Mouse (Mus musculus): Measurements from ENCODE around the gene Ror1. TPM values are rescaled to one million over a fixed set of nuclear protein-coding genes. Genes with fewer than 3 reads are reported as not detected.

Ror1 gene
- polyA plus RNA-seq, 1 experiment from 2014 or later = 15.8 TPM

DNA sequence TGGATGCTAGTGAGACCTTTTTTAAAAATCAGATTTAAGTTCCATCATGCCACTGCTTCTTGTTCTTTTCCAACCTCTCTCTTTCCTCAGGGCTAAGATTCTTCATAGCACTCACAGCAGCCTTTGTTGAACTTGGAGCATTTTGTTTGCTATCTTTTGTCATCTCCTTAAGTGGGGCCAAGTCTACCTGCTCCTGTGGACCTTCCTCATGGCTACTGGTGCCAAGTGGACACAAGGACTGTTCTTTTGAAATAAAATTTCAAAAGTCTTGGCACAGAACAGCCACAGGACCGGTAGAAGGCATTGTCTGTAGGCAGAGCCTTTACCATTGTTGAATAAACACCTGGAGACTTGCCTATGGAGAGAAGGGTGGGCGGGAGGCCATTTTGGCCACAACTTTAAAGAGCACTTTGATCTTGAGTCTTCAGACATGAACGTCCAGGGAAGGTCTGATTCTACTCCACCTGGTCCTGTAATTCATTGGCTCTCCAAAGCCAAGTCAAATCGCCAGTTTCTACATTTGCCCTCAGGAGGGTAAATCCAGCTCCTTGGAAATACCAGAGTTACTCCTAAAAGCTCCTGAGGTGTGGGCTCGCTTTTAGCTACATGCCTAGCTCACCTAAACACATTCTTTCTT, 195.5 kb downstream of the Ror1 start:
- WGBS = 66% methylated on average over 5 of the region's 5 CpGs

GRCm38 (mm10) chr4:100297678-100298077, 202.1 kb downstream of the Ror1 start:
- no peaks in the 10 kb centered on the region for H3K9me3 ChIP-seq
- peaks cover 15% of the 10 kb centered on the region for H3K4me1 ChIP-seq
- H3K27me3 ChIP-seq = no peaks in the 10 kb centered on the region
- H3K27ac ChIP-seq = no peak overlapping the region
- ATAC-seq (ENCODE audit: borderline replicate concordance, extremely low read depth, low FRiP score, low TSS enrichment) = no peak; the same call in 1 of the 2 replicates
- H3K9ac ChIP-seq = no peak overlapping the region
- WGBS = 46% methylated on average over 6 of the region's 6 CpGs
- no peak overlapping the region for H3K4me3 ChIP-seq
- no peak overlapping the region for H3K4me2 ChIP-seq
- H3K36me3 ChIP-seq = no peaks in the 10 kb centered on the region

More for the DNA sequence above, 195.5 kb downstream of the Ror1 start:
- no peak for ATAC-seq (ENCODE audit: borderline replicate concordance, extremely low read depth, low FRiP score, low TSS enrichment)
- Histone ChIP-seq H3K4me2 (no peak overlapping the region), H3K9me3 (no peaks in the 10 kb centered on the region), H3K36me3 (no peaks in the 10 kb centered on the region), H3K4me1 (peaks cover 3% of the 10 kb centered on the region; the same call in 1 of the 2 replicates), H3K27me3 (no peaks in the 10 kb centered on the region), H3K9ac (no peak overlapping the region), H3K27ac (no peak overlapping the region), H3K4me3 (no peak overlapping the region)

DNA sequence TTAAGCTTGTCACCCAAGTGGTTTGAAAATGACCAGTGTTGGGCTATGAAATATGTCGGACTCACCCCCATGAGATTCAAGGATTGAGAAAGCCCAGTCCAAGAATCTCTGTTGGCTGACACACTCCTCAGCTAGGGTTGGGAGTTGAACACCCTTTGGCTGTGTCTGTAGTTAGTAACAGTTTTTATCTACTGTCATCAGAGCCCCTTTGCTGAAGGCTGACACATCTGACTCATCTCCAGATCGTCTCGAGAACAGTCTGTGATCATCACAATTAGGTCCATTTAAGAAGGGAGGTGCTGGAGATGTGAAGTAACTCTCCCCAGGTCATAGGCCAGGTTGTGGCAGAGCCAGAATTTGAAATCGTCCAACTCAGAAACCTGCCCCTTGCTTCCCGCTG, 203.0 kb downstream of the Ror1 start:
- no peaks in the 10 kb centered on the region for H3K27me3 ChIP-seq
- no peak overlapping the region for H3K27ac ChIP-seq
- peaks cover 15% of the 10 kb centered on the region for H3K4me1 ChIP-seq
- no peaks in the 10 kb centered on the region for H3K9me3 ChIP-seq
- no peak overlapping the region for H3K4me2 ChIP-seq
- WGBS = 75% methylated on average over 5 of the region's 5 CpGs
- no peak overlapping the region for H3K9ac ChIP-seq
- no peak overlapping the region for H3K4me3 ChIP-seq
- no peaks in the 10 kb centered on the region for H3K36me3 ChIP-seq
- ATAC-seq (ENCODE audit: borderline replicate concordance, extremely low read depth, low FRiP score, low TSS enrichment) = no peak

DNA sequence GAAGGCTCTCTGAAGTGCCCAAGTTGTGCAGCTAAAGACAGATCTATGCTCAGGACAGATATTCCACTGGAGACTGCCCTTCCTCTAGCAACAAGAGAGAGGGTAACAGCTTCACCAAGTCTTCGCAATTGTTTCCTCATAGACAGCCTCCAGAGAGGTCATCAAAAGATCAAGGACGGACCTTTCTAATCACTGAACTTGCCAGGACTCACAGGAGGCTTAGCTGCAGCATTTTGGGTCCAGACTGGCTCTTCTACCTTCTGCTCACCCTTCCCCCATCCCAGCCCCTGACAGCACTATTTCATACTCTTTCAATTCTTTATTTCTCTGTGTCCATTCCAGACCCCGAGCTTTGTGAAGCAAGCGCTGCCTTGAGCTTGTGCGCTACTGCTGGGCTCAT, 204.6 kb downstream of the Ror1 start:
- Histone ChIP-seq H3K27ac (no peak overlapping the region), H3K9ac (no peak overlapping the region), H3K4me3 (no peak overlapping the region), H3K4me2 (no peak overlapping the region), H3K27me3 (no peaks in the 10 kb centered on the region), H3K4me1 (peaks cover 15% of the 10 kb centered on the region), H3K9me3 (no peaks in the 10 kb centered on the region), H3K36me3 (no peaks in the 10 kb centered on the region)
- 56% methylated on average over 5 of the region's 5 CpGs for WGBS
- no peak for ATAC-seq (ENCODE audit: borderline replicate concordance, extremely low read depth, low FRiP score, low TSS enrichment)

DNA sequence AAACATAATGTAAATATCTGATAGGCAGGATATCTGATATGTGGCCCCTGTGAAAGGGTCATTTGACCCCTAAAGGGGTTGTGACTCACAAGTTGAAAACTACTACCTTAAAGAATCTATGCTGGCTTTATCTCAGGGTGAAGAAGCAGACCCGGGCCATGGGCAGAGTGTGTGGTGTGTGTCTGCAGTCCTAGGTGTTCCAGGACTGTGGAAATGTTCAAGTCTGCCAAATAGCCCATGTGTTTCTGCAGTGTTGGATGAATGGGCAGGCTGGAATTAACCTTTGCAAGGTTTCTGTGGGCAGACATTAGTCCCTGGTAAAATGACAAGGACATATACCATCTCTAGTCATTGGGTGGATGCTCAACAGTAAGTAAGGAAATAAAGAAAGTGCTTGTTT, 205.8 kb downstream of the Ror1 start:
- H3K27ac ChIP-seq = no peak overlapping the region

DNA sequence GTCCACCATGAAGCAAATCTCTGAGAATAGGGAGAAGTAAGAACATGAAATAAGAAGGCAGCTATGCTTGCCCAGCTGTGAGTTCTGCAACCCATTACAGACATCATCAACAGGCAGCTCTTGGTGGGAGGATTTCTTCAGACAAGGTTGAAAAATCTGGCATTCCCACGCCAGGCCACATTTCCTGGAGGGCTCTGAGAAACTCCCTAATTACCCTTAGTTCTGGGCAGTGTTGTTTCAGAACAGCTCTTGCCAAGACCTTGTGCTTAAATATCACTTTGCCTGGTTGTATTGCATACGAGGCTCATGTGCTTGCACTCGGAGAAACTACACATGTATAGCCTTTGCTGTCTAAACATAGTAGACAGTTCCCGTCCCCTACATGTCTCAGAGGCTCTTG, 211.8 kb downstream of the Ror1 start:
- no peaks in the 10 kb centered on the region for H3K36me3 ChIP-seq
- ATAC-seq (ENCODE audit: borderline replicate concordance, extremely low read depth, low FRiP score, low TSS enrichment) = no peak
- no peaks in the 10 kb centered on the region for H3K9me3 ChIP-seq
- H3K27ac ChIP-seq = no peak overlapping the region
- no peak overlapping the region for H3K4me3 ChIP-seq
- H3K9ac ChIP-seq = no peak overlapping the region
- no peak overlapping the region for H3K4me2 ChIP-seq
- H3K27me3 ChIP-seq = no peaks in the 10 kb centered on the region
- H3K4me1 ChIP-seq = peaks cover 5% of the 10 kb centered on the region; the same call in 1 of the 2 replicates
- WGBS = 49% methylated on average over 4 of the region's 4 CpGs

More for the DNA sequence above, 205.8 kb downstream of the Ror1 start:
- no peak overlapping the region for H3K9ac ChIP-seq
- no peak for ATAC-seq (ENCODE audit: borderline replicate concordance, extremely low read depth, low FRiP score, low TSS enrichment)
- peaks cover 15% of the 10 kb centered on the region for H3K4me1 ChIP-seq
- H3K36me3 ChIP-seq = no peaks in the 10 kb centered on the region
- H3K27me3 ChIP-seq = no peaks in the 10 kb centered on the region
- H3K9me3 ChIP-seq = no peaks in the 10 kb centered on the region
- no peak overlapping the region for H3K4me3 ChIP-seq
- no peak overlapping the region for H3K4me2 ChIP-seq
- WGBS = 59% methylated on average over 1 of the region's 1 CpGs

DNA sequence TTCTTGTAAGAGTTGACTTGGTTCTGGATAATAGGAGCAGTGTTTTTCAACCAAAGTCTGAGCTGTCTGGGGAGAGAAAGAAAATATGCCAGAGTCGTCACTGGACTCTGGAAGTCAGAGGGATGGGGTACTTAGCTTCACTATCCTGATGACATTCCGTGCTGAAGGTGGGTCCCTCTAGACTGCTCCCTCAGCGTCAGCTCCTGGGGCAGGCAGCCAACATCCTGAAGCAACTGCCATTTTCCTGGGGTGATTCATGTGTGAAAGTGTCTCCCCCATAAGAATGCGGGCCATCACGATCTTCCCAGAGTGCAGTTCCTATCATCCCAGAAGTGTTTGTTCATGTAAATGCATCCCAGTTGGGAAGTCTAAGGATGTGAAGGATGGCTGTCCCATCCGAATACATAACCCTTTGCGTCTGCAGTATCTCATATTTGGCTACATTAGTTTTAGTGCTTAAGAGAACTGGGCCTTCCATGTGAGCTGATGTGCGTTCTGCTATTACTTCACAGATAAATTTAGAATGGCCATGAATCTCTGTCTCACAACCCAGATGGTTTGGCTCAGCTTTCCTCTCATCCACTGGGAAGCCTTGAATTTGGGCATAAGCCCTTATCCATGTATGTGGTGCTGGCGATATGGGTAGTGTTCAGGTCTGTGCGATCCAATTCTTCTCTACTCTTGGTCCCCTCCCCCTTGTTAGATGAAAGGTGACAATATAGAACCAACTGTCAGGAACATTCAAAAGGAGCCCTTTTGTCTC, 216.4 kb downstream of the Ror1 start:
- no peaks in the 10 kb centered on the region for H3K9me3 ChIP-seq
- ATAC-seq (ENCODE audit: borderline replicate concordance, extremely low read depth, low FRiP score, low TSS enrichment) = no peak
- H3K27ac ChIP-seq = no peak overlapping the region
- H3K36me3 ChIP-seq = no peaks in the 10 kb centered on the region
- H3K4me2 ChIP-seq = no peak overlapping the region
- H3K27me3 ChIP-seq = no peaks in the 10 kb centered on the region
- WGBS = 53% methylated on average over 10 of the region's 10 CpGs
- peaks cover 21% of the 10 kb centered on the region for H3K4me1 ChIP-seq
- H3K4me3 ChIP-seq = no peak overlapping the region
- no peak overlapping the region for H3K9ac ChIP-seq

DNA sequence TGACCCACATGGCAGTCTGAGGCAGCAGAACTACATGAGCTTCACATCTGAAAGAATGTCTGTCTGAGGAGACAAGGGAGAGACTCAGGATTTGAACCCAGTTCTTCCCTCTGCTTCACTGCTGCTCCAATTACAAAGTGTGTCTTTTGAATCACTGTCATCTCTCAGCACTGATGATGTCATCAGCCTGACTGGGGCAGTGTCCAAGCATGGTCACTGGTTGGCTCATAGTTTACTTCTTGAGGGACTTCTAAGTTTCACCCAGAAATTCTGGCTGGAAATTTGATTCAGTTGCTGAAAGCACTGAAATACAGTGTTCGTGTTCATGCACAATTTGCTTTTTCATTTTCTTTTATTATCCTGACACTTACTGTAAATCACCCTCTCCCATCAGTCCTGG, 219.5 kb downstream of the Ror1 start:
- Histone ChIP-seq H3K4me2 (no peak overlapping the region), H3K9ac (no peak overlapping the region), H3K4me1 (peaks cover 21% of the 10 kb centered on the region), H3K36me3 (no peaks in the 10 kb centered on the region), H3K4me3 (no peak overlapping the region), H3K9me3 (no peaks in the 10 kb centered on the region), H3K27ac (no peak overlapping the region), H3K27me3 (no peaks in the 10 kb centered on the region)
- ATAC-seq (ENCODE audit: borderline replicate concordance, extremely low read depth, low FRiP score, low TSS enrichment) = peak; percentile 55; the same call in 1 of the 2 replicates
- 26% methylated on average over 1 of the region's 1 CpGs for WGBS

DNA sequence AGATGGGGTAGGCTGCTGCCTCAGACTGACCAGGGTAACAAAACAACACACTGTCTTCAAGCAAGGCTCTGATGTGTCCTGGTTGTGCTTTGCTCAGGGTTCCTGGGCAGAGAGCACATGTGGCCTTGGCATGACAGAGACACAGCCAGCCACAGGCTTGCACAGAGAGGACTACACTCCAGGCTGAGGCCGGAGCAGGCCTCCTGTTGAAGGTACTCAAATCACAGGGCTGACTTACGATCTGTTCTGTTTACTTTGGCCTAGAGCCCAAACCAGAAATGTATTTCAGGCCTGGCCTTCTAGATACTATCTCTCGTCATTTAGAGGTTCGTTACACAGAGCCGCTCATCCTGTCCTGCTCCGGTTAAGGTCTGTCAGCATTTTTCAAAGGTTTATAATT, 226.2 kb downstream of the Ror1 start:
- H3K9me3 ChIP-seq = no peaks in the 10 kb centered on the region
- no peak overlapping the region for H3K4me2 ChIP-seq
- no peaks in the 10 kb centered on the region for H3K27me3 ChIP-seq
- no peak overlapping the region for H3K9ac ChIP-seq
- no peak overlapping the region for H3K4me3 ChIP-seq
- peak overlapping the region; percentile 68 for H3K27ac ChIP-seq
- ATAC-seq (ENCODE audit: borderline replicate concordance, extremely low read depth, low FRiP score, low TSS enrichment) = peak; percentile 74
- WGBS = 5% methylated on average over 6 of the region's 6 CpGs
- no peaks in the 10 kb centered on the region for H3K36me3 ChIP-seq
- peaks cover 33% of the 10 kb centered on the region for H3K4me1 ChIP-seq

GRCm38 (mm10) chr4:100324719-100325515, 229.3 kb downstream of the Ror1 start:
- 42% methylated on average over 14 of the region's 14 CpGs for WGBS
- peaks cover 39% of the 10 kb centered on the region for H3K4me1 ChIP-seq
- peak; percentile 31; the same call in 1 of the 2 replicates for ATAC-seq (ENCODE audit: borderline replicate concordance, extremely low read depth, low FRiP score, low TSS enrichment)

DNA sequence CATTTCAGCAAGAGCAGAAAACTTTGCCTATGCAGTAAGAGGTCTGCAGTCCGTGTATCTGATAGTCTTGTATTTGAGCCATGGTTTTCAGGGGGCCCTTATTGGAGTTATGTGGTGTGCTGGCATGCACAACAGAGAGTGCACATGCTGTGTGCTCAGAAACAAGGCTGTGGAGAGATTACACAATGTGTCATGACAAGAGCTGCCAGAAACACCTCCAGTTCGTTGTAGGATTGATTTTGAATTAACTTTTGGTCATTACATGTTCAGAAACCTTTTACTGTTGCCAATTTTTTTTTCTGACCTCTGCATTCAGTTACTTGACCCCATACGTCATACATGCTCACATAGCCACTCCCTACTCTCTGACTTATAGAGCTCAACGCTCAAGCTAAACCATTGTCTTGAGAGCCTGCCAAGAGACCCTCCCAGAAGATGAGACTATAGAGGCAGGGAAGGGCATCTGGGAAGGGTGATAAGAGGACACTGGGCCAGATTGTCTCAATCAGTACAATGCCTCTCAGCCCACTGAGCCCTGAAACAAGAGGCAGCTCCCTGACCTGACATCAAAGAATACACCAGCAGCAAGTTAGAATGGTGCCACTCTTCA, 232.9 kb downstream of the Ror1 start:
- Histone ChIP-seq H3K4me1 (peaks cover 26% of the 10 kb centered on the region), H3K36me3 (no peaks in the 10 kb centered on the region), H3K27me3 (no peaks in the 10 kb centered on the region), H3K9me3 (no peaks in the 10 kb centered on the region), H3K4me2 (no peak overlapping the region), H3K4me3 (no peak overlapping the region), H3K27ac (no peak overlapping the region), H3K9ac (no peak overlapping the region)
- ATAC-seq (ENCODE audit: borderline replicate concordance, extremely low read depth, low FRiP score, low TSS enrichment) = peak; percentile 36; the same call in 1 of the 2 replicates
- 29% methylated on average over 4 of the region's 4 CpGs for WGBS

More at GRCm38 (mm10) chr4:100324719-100325515, 229.3 kb downstream of the Ror1 start:
- Histone ChIP-seq H3K4me2 (no peak overlapping the region), H3K9me3 (no peaks in the 10 kb centered on the region), H3K27ac (no peak overlapping the region), H3K4me3 (no peak overlapping the region), H3K27me3 (no peaks in the 10 kb centered on the region), H3K36me3 (no peaks in the 10 kb centered on the region), H3K9ac (no peak overlapping the region)
